Mouse (Mus musculus) spleen, adult 2 months (tissue): Measurements from ENCODE around the gene Rmnd5a. TPM values are rescaled to one million over a fixed set of nuclear protein-coding genes. Genes with fewer than 3 reads are reported as not detected.

Experiments
- DNase-seq, 2 experiments: peaks; one replicate each; pipeline versions ENCODE4 v3.0.0 to v3.0.0-alpha.2; 2012 to 2021; ENCODE audit warnings: low spot score in 2 of 2, low read depth in 1 of 2
- H3K27ac ChIP-seq: fragments of 200-500 bp; 2 replicates; pipeline ENCODE4 v1.5.1; 2012; ENCODE audit warnings: low read length, inconsistent platforms; ENCODE audit not compliant: insufficient read depth
- H3K27me3 ChIP-seq: fragments of 200-500 bp; 2 replicates; pipeline ENCODE4 v1.6.1; 2012; ENCODE audit warnings: mild to moderate bottlenecking, moderate library complexity, low read length, inconsistent platforms; ENCODE audit not compliant: control insufficient read depth, insufficient read depth
- H3K36me3 ChIP-seq: fragments of 200-500 bp; 2 replicates; pipeline ENCODE4 v1.6.1; 2012; ENCODE audit warnings: mild to moderate bottlenecking, low read length, inconsistent platforms; ENCODE audit not compliant: control insufficient read depth, insufficient read depth
- H3K4me1 ChIP-seq: fragments of 200-500 bp; 2 replicates; pipeline ENCODE4 v1.6.1; 2011; ENCODE audit warnings: inconsistent platforms; ENCODE audit not compliant: control insufficient read depth, insufficient read depth, insufficient read length
- H3K4me3 ChIP-seq: fragments of 200-500 bp; 2 replicates; pipeline ENCODE4 v1.5.1; 2011; ENCODE audit warnings: mild to moderate bottlenecking, inconsistent platforms; ENCODE audit not compliant: insufficient read depth, insufficient read length; ENCODE audit errors: extremely low read depth
- CTCF ChIP-seq: fragments of 200-500 bp; IDR thresholded peaks from 2 replicates; pipeline ENCODE4 v1.5.1; 2011; ENCODE audit warnings: mild to moderate bottlenecking, inconsistent platforms; ENCODE audit not compliant: insufficient read depth, insufficient read length, insufficient replicate concordance; ENCODE audit errors: extremely low read depth
- POLR2A ChIP-seq: fragments of 200-500 bp; IDR thresholded peaks from 2 replicates; pipeline ENCODE4 v1.6.1; 2011; ENCODE audit warnings: low read depth, low read length, inconsistent platforms
- WGBS: fragments of 180-500 bp; shearing (Covaris S2); methylation state at CpG from one replicate; pipeline ENCODE4 v1.1.7; 2018; 5-methylcytosine and 5-hydroxymethylcytosine counted together
- polyA plus RNA-seq: library from polyadenylated mRNA; depleted of rRNA; stranded (reverse); fragments of >200 nt; gene quantifications from 2 replicates; pipeline ENCODE4 v1.2.3, GENCODE M21; 2012

Gene Rmnd5a
- polyA plus RNA-seq, 1 experiment: 17.7 TPM

DNA sequence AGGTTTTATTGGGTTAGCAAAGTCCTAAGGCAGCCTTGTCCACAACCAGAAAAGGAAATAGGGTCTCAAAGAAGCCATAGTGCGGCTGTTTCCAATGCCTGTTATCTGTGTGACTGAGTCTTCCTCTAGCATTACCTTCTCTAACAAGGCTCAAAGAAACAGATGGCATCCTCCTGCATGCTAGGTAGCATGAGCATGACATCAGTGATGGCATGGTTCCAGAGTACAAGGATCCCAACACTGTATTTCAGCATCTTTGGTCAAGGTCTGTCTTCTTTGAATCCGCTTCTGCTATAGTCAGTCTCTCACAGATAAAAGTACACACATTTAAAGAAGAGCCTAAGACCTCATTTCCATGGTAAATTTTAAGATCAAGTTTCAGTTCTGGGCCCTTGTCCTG is 49.9 kb downstream of the Rmnd5a start:
- TF ChIP-seq CTCF: no peak
- TF ChIP-seq POLR2A: no peak
- 92% methylated on average over 2 of the region's 2 CpGs for WGBS
- Histone ChIP-seq H3K4me1 (no peaks in the 10 kb centered on the region), H3K27ac (no peak overlapping the region), H3K36me3 (peaks cover 21% of the 10 kb centered on the region), H3K4me3 (no peak overlapping the region), H3K27me3 (no peaks in the 10 kb centered on the region)
- DNase-seq: no peak

DNA sequence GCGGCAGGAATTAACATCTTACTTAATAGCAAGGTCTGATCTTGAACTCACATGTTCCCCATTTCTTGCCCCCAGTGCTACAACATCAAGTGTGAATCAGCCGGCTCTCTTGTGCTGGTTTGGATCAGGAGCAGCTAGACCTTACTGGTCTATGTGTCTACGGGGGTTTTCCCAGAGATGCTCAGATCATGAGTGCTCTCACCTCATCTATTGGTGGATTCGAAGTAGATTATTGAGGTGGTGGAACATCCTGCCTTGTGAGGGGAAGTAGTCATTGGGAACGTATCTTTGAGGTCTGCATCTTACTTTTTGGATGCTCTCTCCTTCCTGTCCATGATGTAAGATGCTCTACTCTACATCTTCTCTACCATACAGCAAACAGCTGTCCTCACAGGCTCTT is 58.8 kb downstream of the Rmnd5a start:
- Histone ChIP-seq H3K27ac (no peak overlapping the region), H3K4me3 (no peak overlapping the region), H3K27me3 (no peaks in the 10 kb centered on the region), H3K36me3 (no peaks in the 10 kb centered on the region), H3K4me1 (no peaks in the 10 kb centered on the region)
- 82% methylated on average over 5 of the region's 5 CpGs for WGBS
- no peak for TF ChIP-seq CTCF
- TF ChIP-seq POLR2A: no peak
- DNase-seq: no peak

DNA sequence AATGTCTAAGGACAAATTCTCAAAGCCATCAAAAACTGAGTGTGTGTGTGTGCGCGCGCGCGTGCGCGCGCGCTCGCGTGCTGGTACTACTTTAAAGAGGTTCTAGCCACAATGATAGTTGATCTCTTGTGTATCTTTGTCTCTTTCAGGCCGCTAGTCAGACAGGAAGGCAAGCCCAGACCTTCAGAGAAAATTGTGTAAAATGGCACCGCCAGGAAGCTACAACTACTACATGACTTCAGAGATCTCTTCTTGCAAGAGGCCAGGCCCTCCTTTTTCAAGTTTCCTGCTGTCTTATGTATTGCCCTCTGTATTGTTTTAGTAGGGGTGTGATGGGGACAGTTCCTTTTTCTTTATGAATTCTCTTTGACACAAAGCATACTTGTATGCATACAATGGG is 63.7 kb downstream of the Rmnd5a start:
- no peaks in the 10 kb centered on the region for H3K27me3 ChIP-seq
- no peak overlapping the region; the same call in 1 of the 2 replicates for H3K4me3 ChIP-seq
- no peak for DNase-seq
- WGBS: 77% methylated on average over 13 of the region's 13 CpGs
- 0 out of 2 replicates have a peak overlapping the region, but pooled peaks have one; percentile 33 for H3K27ac ChIP-seq
- H3K4me1 ChIP-seq: no peaks in the 10 kb centered on the region
- no peak for TF ChIP-seq POLR2A
- TF ChIP-seq CTCF: no peak
- no peaks in the 10 kb centered on the region for H3K36me3 ChIP-seq

DNA sequence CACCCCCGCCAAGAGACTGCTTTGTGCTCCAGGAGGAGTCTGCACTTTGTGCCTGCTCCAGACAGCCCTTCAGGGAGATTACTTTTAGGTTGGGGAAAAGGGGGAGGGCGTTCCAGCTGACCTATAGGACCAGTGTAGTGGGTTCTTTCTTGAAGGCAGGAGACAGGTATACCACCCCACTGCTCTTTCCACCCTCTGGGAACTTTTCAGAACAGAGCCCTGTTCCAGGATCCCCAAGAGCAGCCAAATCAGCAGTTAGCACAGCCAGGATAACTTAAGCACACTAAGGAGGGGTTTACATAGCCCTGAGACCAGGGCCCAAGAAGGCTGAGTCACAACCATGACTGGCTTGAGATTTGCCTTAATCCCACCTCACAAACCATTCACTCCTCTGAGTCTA is 65.5 kb downstream of the Rmnd5a start:
- WGBS: 77% methylated on average over 2 of the region's 2 CpGs
- Histone ChIP-seq H3K4me3 (no peak overlapping the region; the same call in 1 of the 2 replicates), H3K27me3 (no peaks in the 10 kb centered on the region), H3K4me1 (no peaks in the 10 kb centered on the region), H3K36me3 (no peaks in the 10 kb centered on the region), H3K27ac (peak overlapping the region; percentile 8)
- DNase-seq: no peak
- TF ChIP-seq POLR2A: no peak
- TF ChIP-seq CTCF: no peak

DNA sequence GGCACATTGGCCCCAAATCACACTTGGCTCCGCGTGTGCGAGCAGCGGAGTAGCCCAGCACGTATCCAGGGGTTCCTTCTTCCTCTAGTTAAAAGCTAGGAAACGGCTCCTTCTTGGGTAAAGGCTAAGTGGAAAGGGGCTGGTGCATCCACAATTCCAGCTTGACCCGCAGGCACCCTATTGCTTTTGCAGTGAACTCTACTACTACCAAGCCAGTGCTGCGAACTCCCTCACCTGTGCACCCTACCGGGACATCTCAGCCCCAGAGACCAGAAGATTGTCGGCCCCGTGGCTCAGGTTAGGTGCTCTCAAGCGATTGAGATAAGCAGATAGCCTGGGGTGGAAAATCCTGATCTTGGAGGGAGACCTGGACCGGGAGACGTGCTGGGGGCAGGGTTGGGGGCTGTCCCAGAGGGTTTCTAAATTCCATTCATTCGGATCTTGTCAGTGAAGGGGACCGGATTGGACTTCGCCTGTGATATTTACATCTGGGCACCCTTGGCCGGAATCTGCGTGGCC is 66.1 kb downstream of the Rmnd5a start:
- 82% methylated on average over 19 of the region's 19 CpGs for WGBS
- Histone ChIP-seq H3K4me3 (peak overlapping the region; percentile 48), H3K27me3 (no peaks in the 10 kb centered on the region), H3K36me3 (no peaks in the 10 kb centered on the region), H3K4me1 (no peaks in the 10 kb centered on the region), H3K27ac (peak overlapping the region; percentile 56)
- no peak for DNase-seq
- TF ChIP-seq CTCF (no peak), POLR2A (no peak)

DNA sequence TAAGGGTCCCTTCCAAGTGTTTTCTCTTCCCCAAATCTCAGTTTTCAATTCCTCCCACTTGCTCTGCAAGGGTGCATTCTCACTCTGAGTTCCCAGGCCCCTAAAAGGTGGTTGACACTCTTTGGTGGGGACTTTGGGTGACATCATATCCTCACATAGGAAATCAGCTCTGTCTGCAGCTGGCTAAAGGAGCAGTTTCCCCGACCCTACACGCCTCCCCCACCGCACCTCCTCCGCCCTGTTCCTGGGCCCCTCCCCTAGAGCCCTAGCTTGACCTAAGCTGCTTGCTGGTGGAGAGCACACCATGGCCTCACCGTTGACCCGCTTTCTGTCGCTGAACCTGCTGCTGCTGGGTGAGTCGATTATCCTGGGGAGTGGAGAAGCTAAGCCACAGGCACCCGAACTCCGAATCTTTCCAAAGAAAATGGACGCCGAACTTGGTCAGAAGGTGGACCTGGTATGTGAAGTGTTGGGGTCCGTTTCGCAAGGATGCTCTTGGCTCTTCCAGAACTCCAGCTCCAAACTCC is 67.1 kb downstream of the Rmnd5a start, which contains the start of gene Cd8a:
Gene Cd8a, plus strand, starts transcription at position 179 of the 527 bp plus-strand sequence.
- TF ChIP-seq CTCF (no peak), POLR2A (no peak)
- H3K4me3 ChIP-seq: peak within 1 kb of the TSS; percentile 48
- WGBS: 58% methylated on average over 14 of the region's 14 CpGs
- H3K27me3 ChIP-seq: no peaks in the 10 kb centered on the region
- peak in 1 of 2 experiments; percentile 19 for DNase-seq
- H3K27ac ChIP-seq: peak within 1 kb of the TSS; percentile 56
- no peaks in the 10 kb centered on the region for H3K4me1 ChIP-seq
- H3K36me3 ChIP-seq: no peaks in the 10 kb centered on the region

DNA sequence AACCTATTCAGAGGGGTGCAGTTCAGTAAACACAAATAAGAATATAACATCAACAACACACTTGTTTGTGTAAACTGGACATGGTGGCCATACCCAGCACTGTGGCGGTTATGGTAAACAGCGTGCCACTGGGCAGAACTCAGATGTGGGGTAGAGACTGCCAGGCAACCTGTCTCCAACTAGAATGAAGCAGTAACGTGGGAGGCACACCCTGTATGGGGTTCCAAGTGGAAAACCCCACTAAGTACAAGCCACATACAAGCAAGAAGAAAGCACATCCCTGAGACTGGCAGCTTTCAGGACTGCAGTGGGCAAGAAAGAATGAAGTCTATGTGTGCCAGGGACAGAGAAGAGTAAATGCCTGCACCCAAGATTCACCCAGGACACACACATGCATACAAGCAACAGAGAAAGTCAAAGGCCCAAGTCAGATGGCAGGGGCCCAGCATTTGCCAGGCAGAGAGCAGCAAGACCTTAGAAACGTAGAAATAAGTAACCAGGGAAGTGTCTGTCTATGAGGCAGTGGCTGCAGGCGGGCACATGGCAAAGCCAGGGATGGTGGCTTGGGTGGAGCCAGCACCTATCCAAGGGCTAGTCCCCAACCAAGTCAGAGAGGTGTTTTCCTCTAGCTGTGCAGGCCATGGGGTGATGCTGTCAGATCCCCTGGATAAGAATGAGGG is 68.3 kb downstream of the Rmnd5a start:
- no peak for TF ChIP-seq CTCF
- no peak for TF ChIP-seq POLR2A
- no peak for DNase-seq
- H3K27ac ChIP-seq: peak overlapping the region; percentile 2; the same call in 1 of the 2 replicates
- 77% methylated on average over 5 of the region's 5 CpGs for WGBS
- no peak overlapping the region for H3K4me3 ChIP-seq
- no peaks in the 10 kb centered on the region for H3K36me3 ChIP-seq
- no peaks in the 10 kb centered on the region for H3K27me3 ChIP-seq
- no peaks in the 10 kb centered on the region for H3K4me1 ChIP-seq
